ENCODE assay signal across 30 mouse cellular contexts in genomic region chr19:45535929-45536328, GRCm38 (mm10). TPM values are rescaled to one million over a fixed set of nuclear protein-coding genes. Genes with fewer than 3 reads are reported as not detected.
DNase-seq lines count a peak whose midpoint lies in the region; ATAC-seq lines count a peak whose summit lies in the region.
"Had no signal": no experiment of that assay in that cellular context is flagged by ENCODE, and none has a peak within 500 bp of the region (broad histone marks: within the 10 kb centered on the region; RNA-seq: fewer than 3 reads in every experiment).

No protein-coding gene starts in this region.

- no peak for DNase-seq in hindbrain, embryonic 10.5 days (ENCODE audit: low spot score)
- peak; percentile 42 for DNase-seq in MN1 (ENCODE audit: low spot score)
- no peak for DNase-seq in frontal cortex, postnatal 36 days (ENCODE audit: low spot score in 2 of 2)
- DNase-seq in lung, postnatal 36 days: no peak
- DNase-seq: adrenal gland, postnatal 25 days; cerebellum, adult 18-20 months; cerebellum, postnatal 10 days; forebrain, postnatal 0 days; gastrocnemius, postnatal 10 days; heart, adult 11 months; kidney, adult 18-20 months; kidney, postnatal 4 days; layer of hippocampus, postnatal 36 days; liver; lung, embryonic 14.5 days; lung, postnatal 14 days; right cerebral cortex, postnatal 25 days had no signal

- no peak for ATAC-seq in hindbrain, embryonic 13.5 days (ENCODE audit: low FRiP score)
- peak; percentile 43 for ATAC-seq in hindbrain, embryonic 16.5 days
- peak; percentile 35 for ATAC-seq in neural tube, embryonic 15.5 days (ENCODE audit: low FRiP score)
- ATAC-seq: forebrain, postnatal 0 days; midbrain, embryonic 16.5 days had no signal

- no peak overlapping the region for H3K9ac ChIP-seq in hindbrain, embryonic 13.5 days
- H3K9ac ChIP-seq in hindbrain, embryonic 16.5 days (ENCODE audit: low read depth, low read length): no peak overlapping the region
- no peak overlapping the region for H3K9ac ChIP-seq in neural tube, embryonic 15.5 days (replicated peaks)
- H3K9ac ChIP-seq: embryonic facial prominence, embryonic 13.5 days; forebrain, postnatal 0 days; heart, embryonic 15.5 days; liver, embryonic 15.5 days; lung, embryonic 14.5 days; stomach, embryonic 15.5 days had no signal

- WGBS in hindbrain, embryonic 13.5 days: 53% methylated on average over 6 of the region's 6 CpGs
- WGBS in hindbrain, embryonic 10.5 days: 68% methylated on average over 6 of the region's 6 CpGs
- WGBS in hindbrain, embryonic 16.5 days: 48% methylated on average over 6 of the region's 6 CpGs
- 26% methylated on average over 6 of the region's 6 CpGs for WGBS in neural tube, embryonic 15.5 days

- H3K4me1 ChIP-seq in hindbrain, embryonic 13.5 days (replicated peaks): peaks cover 45% of the 10 kb centered on the region
- peaks cover 21% of the 10 kb centered on the region for H3K4me1 ChIP-seq in hindbrain, embryonic 10.5 days (replicated peaks)
- H3K4me1 ChIP-seq in hindbrain, embryonic 16.5 days (ENCODE audit: control insufficient read depth, insufficient read depth, low read depth, low read length): peaks cover 11% of the 10 kb centered on the region
- peaks cover 49% of the 10 kb centered on the region for H3K4me1 ChIP-seq in neural tube, embryonic 15.5 days

- H3K27ac ChIP-seq in hindbrain, embryonic 13.5 days: peak overlapping the region; percentile 73; the same call in 1 of the 2 replicates
- H3K27ac ChIP-seq in hindbrain, embryonic 10.5 days: no peak overlapping the region
- 0 out of 2 replicates have a peak overlapping the region, but pooled peaks have one; percentile 17 for H3K27ac ChIP-seq in hindbrain, embryonic 16.5 days (ENCODE audit: low read depth, low read length)
- H3K27ac ChIP-seq in neural tube, embryonic 15.5 days (replicated peaks): peak overlapping the region; percentile 14; the same call in 1 of the 2 replicates
- H3K27ac ChIP-seq: embryonic facial prominence, embryonic 13.5 days; forebrain, embryonic 10.5 days; heart, embryonic 10.5 days; heart, embryonic 15.5 days; kidney, postnatal 0 days; liver, embryonic 15.5 days; midbrain, embryonic 10.5 days; stomach, embryonic 15.5 days had no signal

- no peak overlapping the region for H3K4me3 ChIP-seq in hindbrain, embryonic 13.5 days
- H3K4me3 ChIP-seq in hindbrain, embryonic 10.5 days: no peak overlapping the region
- no peak overlapping the region for H3K4me3 ChIP-seq in hindbrain, embryonic 16.5 days (ENCODE audit: low read length)
- H3K4me3 ChIP-seq in neural tube, embryonic 15.5 days (replicated peaks): no peak overlapping the region
- H3K4me3 ChIP-seq: embryonic facial prominence, embryonic 13.5 days; forebrain, embryonic 10.5 days; heart, embryonic 10.5 days; heart, embryonic 15.5 days; liver, embryonic 15.5 days; midbrain, embryonic 10.5 days; myocyte; stomach, embryonic 15.5 days had no signal

- H3K9me3 ChIP-seq in hindbrain, embryonic 13.5 days: no peaks in the 10 kb centered on the region
- H3K9me3 ChIP-seq in hindbrain, embryonic 10.5 days: no peaks in the 10 kb centered on the region
- H3K9me3 ChIP-seq in hindbrain, embryonic 16.5 days (ENCODE audit: control insufficient read depth, low read length): no peaks in the 10 kb centered on the region
- no peaks in the 10 kb centered on the region for H3K9me3 ChIP-seq in neural tube, embryonic 15.5 days (replicated peaks)
- H3K9me3 ChIP-seq: embryonic facial prominence, embryonic 13.5 days; forebrain, embryonic 10.5 days; heart, embryonic 10.5 days; heart, embryonic 15.5 days; liver, embryonic 15.5 days; midbrain, embryonic 10.5 days; stomach, embryonic 15.5 days had no signal

- peaks cover 20% of the 10 kb centered on the region for H3K27me3 ChIP-seq in hindbrain, embryonic 13.5 days
- peaks cover 53% of the 10 kb centered on the region for H3K27me3 ChIP-seq in hindbrain, embryonic 10.5 days (ENCODE audit: insufficient read depth, poor library complexity, severe bottlenecking)
- H3K27me3 ChIP-seq in hindbrain, embryonic 16.5 days (replicated peaks; ENCODE audit: control insufficient read depth, insufficient read depth, low read length): no peaks in the 10 kb centered on the region
- H3K27me3 ChIP-seq in neural tube, embryonic 15.5 days (replicated peaks): no peaks in the 10 kb centered on the region

- H3K36me3 ChIP-seq in hindbrain, embryonic 13.5 days: peaks cover 4% of the 10 kb centered on the region
- peaks cover 2% of the 10 kb centered on the region; the same call in 1 of the 2 replicates for H3K36me3 ChIP-seq in hindbrain, embryonic 10.5 days
- peaks cover 2% of the 10 kb centered on the region; the same call in 1 of the 2 replicates for H3K36me3 ChIP-seq in hindbrain, embryonic 16.5 days (ENCODE audit: control insufficient read depth, insufficient read depth, low read length)
- H3K36me3 ChIP-seq in neural tube, embryonic 15.5 days: 0 out of 2 replicates have a peak, but pooled peaks cover under 1% of the 10 kb centered on the region
- H3K36me3 ChIP-seq: forebrain, embryonic 10.5 days; heart, embryonic 10.5 days; heart, embryonic 15.5 days; midbrain, embryonic 10.5 days; stomach, embryonic 15.5 days had no signal

- H3K4me2 ChIP-seq in hindbrain, embryonic 13.5 days: no peak overlapping the region
- no peak overlapping the region for H3K4me2 ChIP-seq in hindbrain, embryonic 16.5 days (ENCODE audit: low read length)
- H3K4me2 ChIP-seq in neural tube, embryonic 15.5 days: no peak overlapping the region
- H3K4me2 ChIP-seq: embryonic facial prominence, embryonic 13.5 days; heart, embryonic 15.5 days; liver, embryonic 15.5 days; lung, embryonic 14.5 days; stomach, embryonic 15.5 days had no signal

RNA-seq across cellular contexts. Expression of gene Poll, which starts 24.4 kb away (rescaled TPM):
- polyA plus RNA-seq in hindbrain, embryonic 13.5 days (2015; fragmentation: Nextera tagmentation; extraction: Ambion mirVana): 13.5 and 14.6 TPM in 2 replicates
- 21.5 and 21.6 TPM in 2 replicates for polyA plus RNA-seq in hindbrain, embryonic 10.5 days (2016; fragmentation: Nextera tagmentation; extraction: Ambion mirVana)
- 11.1 and 14.6 TPM in 2 replicates for polyA plus RNA-seq in hindbrain, embryonic 16.5 days (2015; fragmentation: Nextera tagmentation; extraction: Ambion mirVana)
- polyA plus RNA-seq in neural tube, embryonic 15.5 days (2015; fragmentation: Nextera tagmentation; extraction: Ambion mirVana): 11.0 and 11.6 TPM in 2 replicates

RNA-seq across cellular contexts. Expression of gene Gm17018, which starts 24.5 kb away (rescaled TPM):
- polyA plus RNA-seq in hindbrain, embryonic 13.5 days (2015; fragmentation: Nextera tagmentation; extraction: Ambion mirVana): 61.8 and 73.4 TPM in 2 replicates
- polyA plus RNA-seq in hindbrain, embryonic 10.5 days (2016; fragmentation: Nextera tagmentation; extraction: Ambion mirVana): 48.8 and 62.1 TPM in 2 replicates
- 77.0 and 85.7 TPM in 2 replicates for polyA plus RNA-seq in hindbrain, embryonic 16.5 days (2015; fragmentation: Nextera tagmentation; extraction: Ambion mirVana)
- polyA plus RNA-seq in neural tube, embryonic 15.5 days (2015; fragmentation: Nextera tagmentation; extraction: Ambion mirVana): 76.7 and 80.3 TPM in 2 replicates
